Mouse (Mus musculus): Measurements from ENCODE around the gene 1700007K13Rik. TPM values are rescaled to one million over a fixed set of nuclear protein-coding genes. Genes with fewer than 3 reads are reported as not detected.

1700007K13Rik gene
- polyA plus RNA-seq, 1 experiment, result 0.86 TPM

- no peak overlapping the region for H3K27ac ChIP-seq (ENCODE audit: insufficient read depth, low read depth, low read length)
- H3K4me1 ChIP-seq (ENCODE audit: control insufficient read depth, insufficient read depth, low read length), result peaks cover 4% of the 10 kb centered on the region; the same call in 1 of the 2 replicates
- H3K36me3 ChIP-seq (ENCODE audit: control insufficient read depth, insufficient read depth, low read length), result peaks cover 2% of the 10 kb centered on the region; the same call in 1 of the 2 replicates
- no peaks in the 10 kb centered on the region for H3K27me3 ChIP-seq (replicated peaks; ENCODE audit: control insufficient read depth, insufficient read depth, low read length)
- no peak overlapping the region for H3K4me3 ChIP-seq (ENCODE audit: insufficient read depth, low read depth, low read length)
- TF ChIP-seq POLR2A (IDR thresholded peaks at IDR 0.05; ENCODE audit: low read depth, low read length) (no peak), CTCF (conservative IDR thresholded peaks at IDR 0.05; ENCODE audit: insufficient read depth, insufficient read length, low read depth, low read length) (no peak)
- WGBS, result 97% methylated on average over 14 of the region's 14 CpGs
- DNase-seq, result no peak
These were observed 3.3 kb upstream of the 1700007K13Rik start for GRCm38 (mm10) chr2:28469461-28469860.

DNA sequence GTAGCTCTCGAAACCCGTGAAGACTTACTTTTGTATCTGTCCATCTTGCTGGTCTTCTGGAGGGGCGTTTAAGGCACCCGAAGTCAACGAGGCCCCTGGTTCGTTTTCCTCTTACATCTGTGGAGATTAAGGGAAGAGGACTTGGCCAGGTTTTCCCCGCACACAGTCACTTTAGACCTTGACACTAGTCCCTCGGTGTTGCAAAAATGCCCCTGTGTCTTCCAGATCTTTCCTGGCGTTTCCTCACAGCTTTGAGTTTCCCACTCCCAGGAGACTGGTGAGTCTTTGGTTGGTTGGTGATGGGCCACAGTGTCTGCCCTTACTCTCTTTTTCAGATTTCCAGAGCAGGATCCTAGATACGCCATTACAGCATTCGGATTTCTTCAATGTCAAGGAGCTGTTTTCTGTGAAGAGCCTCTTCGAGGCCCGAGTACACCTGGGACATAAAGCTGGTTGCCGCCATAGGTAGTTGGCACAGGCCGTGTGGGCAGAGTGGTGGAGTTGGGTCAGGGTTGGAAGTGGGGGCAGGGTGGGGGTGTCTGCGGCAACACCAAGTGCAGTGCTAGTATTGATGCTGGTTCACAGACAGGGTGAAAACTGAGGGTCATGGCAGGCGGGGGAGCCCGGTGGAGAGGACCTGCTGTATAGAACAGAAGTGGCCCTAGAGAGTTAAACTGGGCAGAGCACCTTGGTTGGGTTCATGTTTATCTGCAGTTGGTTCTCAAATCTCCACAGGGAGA, 2.5 kb upstream of the 1700007K13Rik start:
- Histone ChIP-seq H3K36me3 (ENCODE audit: control insufficient read depth, insufficient read depth, low read length) (peaks cover 2% of the 10 kb centered on the region; the same call in 1 of the 2 replicates), H3K27ac (ENCODE audit: insufficient read depth, low read depth, low read length) (no peak overlapping the region), H3K4me3 (ENCODE audit: insufficient read depth, low read depth, low read length) (peak overlapping the region; percentile 78), H3K4me1 (ENCODE audit: control insufficient read depth, insufficient read depth, low read length) (peaks cover 4% of the 10 kb centered on the region; the same call in 1 of the 2 replicates), H3K27me3 (replicated peaks; ENCODE audit: control insufficient read depth, insufficient read depth, low read length) (no peaks in the 10 kb centered on the region)
- DNase-seq, result no peak
- TF ChIP-seq CTCF (conservative IDR thresholded peaks at IDR 0.05; ENCODE audit: insufficient read depth, insufficient read length, low read depth, low read length) (no peak), POLR2A (IDR thresholded peaks at IDR 0.05; ENCODE audit: low read depth, low read length) (no peak)
- WGBS, result 55% methylated on average over 18 of the region's 18 CpGs

GRCm38 (mm10) chr2:28467860-28468485, 1.8 kb upstream of the 1700007K13Rik start, which contains the start of gene Mrps2:
TSS of gene Mrps2 (plus strand) at chr2:28468066.
- H3K36me3 ChIP-seq (ENCODE audit: control insufficient read depth, insufficient read depth, low read length), result peaks cover 2% of the 10 kb centered on the region; the same call in 1 of the 2 replicates
- peak; percentile 31 for TF ChIP-seq POLR2A (IDR thresholded peaks at IDR 0.05; ENCODE audit: low read depth, low read length)
- peak; percentile 80 for TF ChIP-seq CTCF (conservative IDR thresholded peaks at IDR 0.05; ENCODE audit: insufficient read depth, insufficient read length, low read depth, low read length)
- H3K4me1 ChIP-seq (ENCODE audit: control insufficient read depth, insufficient read depth, low read length), result peaks cover 4% of the 10 kb centered on the region; the same call in 1 of the 2 replicates
- no peaks in the 10 kb centered on the region for H3K27me3 ChIP-seq (replicated peaks; ENCODE audit: control insufficient read depth, insufficient read depth, low read length)
- WGBS, result under 1% methylated on average over 52 of the region's 52 CpGs
- H3K27ac ChIP-seq (ENCODE audit: insufficient read depth, low read depth, low read length), result no peak within 1 kb of the TSS
- peak; percentile 87 for DNase-seq
- H3K4me3 ChIP-seq (ENCODE audit: insufficient read depth, low read depth, low read length), result peak within 1 kb of the TSS; percentile 78

DNA sequence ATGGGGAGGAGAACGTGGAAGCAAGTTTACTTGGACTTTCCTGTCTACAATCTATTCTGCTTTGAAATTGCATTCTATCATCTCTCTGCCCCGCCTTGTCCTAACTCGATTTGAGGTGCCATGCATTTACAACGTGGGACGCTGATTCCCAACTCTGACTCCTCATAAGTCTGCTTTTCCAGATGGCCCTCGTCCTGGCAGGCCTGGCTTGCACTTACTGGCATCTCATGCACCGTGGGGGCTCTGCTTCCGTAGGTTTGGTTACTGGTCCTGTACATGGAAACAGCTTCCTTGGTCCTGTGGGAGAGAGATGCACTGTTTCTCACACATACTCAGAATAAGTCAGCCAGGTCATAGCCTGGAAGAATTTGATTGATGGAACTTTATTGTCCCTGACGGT, 1.2 kb downstream of the 1700007K13Rik start:
- Histone ChIP-seq H3K4me1 (ENCODE audit: control insufficient read depth, insufficient read depth, low read length) (peaks cover 4% of the 10 kb centered on the region; the same call in 1 of the 2 replicates), H3K4me3 (ENCODE audit: insufficient read depth, low read depth, low read length) (no peak overlapping the region), H3K27ac (ENCODE audit: insufficient read depth, low read depth, low read length) (no peak overlapping the region), H3K36me3 (ENCODE audit: control insufficient read depth, insufficient read depth, low read length) (peaks cover 1% of the 10 kb centered on the region; the same call in 1 of the 2 replicates), H3K27me3 (replicated peaks; ENCODE audit: control insufficient read depth, insufficient read depth, low read length) (no peaks in the 10 kb centered on the region)
- TF ChIP-seq CTCF (conservative IDR thresholded peaks at IDR 0.05; ENCODE audit: insufficient read depth, insufficient read length, low read depth, low read length), result no peak
- no peak for TF ChIP-seq POLR2A (IDR thresholded peaks at IDR 0.05; ENCODE audit: low read depth, low read length)
- 79% methylated on average over 9 of the region's 9 CpGs for WGBS
- no peak for DNase-seq

- Histone ChIP-seq H3K4me3 (ENCODE audit: insufficient read depth, low read depth, low read length) (no peak overlapping the region), H3K27me3 (replicated peaks; ENCODE audit: control insufficient read depth, insufficient read depth, low read length) (no peaks in the 10 kb centered on the region), H3K27ac (ENCODE audit: insufficient read depth, low read depth, low read length) (no peak overlapping the region), H3K36me3 (ENCODE audit: control insufficient read depth, insufficient read depth, low read length) (no peaks in the 10 kb centered on the region), H3K4me1 (ENCODE audit: control insufficient read depth, insufficient read depth, low read length) (peaks cover 4% of the 10 kb centered on the region; the same call in 1 of the 2 replicates)
- whole genome bisulfite sequencing, result 56% methylated on average over 3 of the region's 3 CpGs
- TF ChIP-seq CTCF (conservative IDR thresholded peaks at IDR 0.05; ENCODE audit: insufficient read depth, insufficient read length, low read depth, low read length) (peak; percentile 67), POLR2A (IDR thresholded peaks at IDR 0.05; ENCODE audit: low read depth, low read length) (no peak)
- DNase-seq, result peak; percentile 75
These were observed 2.2 kb downstream of the 1700007K13Rik start for GRCm38 (mm10) chr2:28463919-28464318.

DNA sequence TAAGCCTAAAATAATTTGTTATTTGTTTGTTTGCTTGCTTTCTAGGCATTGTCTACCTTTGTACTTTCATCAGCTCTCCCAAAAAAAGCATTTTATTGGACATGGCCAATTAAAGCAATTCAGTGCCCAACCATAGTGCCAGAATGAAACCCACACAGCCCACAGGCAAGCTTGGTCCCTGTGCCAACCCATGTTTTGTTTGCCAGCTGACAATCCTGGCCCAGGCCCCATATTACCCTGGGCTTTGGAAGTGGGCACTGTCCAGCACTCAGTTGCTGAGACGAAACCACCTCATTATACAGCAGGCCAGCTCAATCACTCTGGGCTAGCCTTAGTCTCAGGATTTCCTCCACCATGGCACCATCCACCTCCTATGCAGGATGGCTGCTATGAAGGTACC, 9.5 kb downstream of the 1700007K13Rik start:
- Histone ChIP-seq H3K36me3 (ENCODE audit: control insufficient read depth, insufficient read depth, low read length) (no peaks in the 10 kb centered on the region), H3K4me3 (ENCODE audit: insufficient read depth, low read depth, low read length) (no peak overlapping the region), H3K27ac (ENCODE audit: insufficient read depth, low read depth, low read length) (no peak overlapping the region), H3K27me3 (replicated peaks; ENCODE audit: control insufficient read depth, insufficient read depth, low read length) (no peaks in the 10 kb centered on the region), H3K4me1 (ENCODE audit: control insufficient read depth, insufficient read depth, low read length) (no peaks in the 10 kb centered on the region)
- DNase-seq, result no peak
- 87% methylated on average over 1 of the region's 1 CpGs for WGBS
- TF ChIP-seq POLR2A (IDR thresholded peaks at IDR 0.05; ENCODE audit: low read depth, low read length), result no peak
- TF ChIP-seq CTCF (conservative IDR thresholded peaks at IDR 0.05; ENCODE audit: insufficient read depth, insufficient read length, low read depth, low read length), result no peak

- Histone ChIP-seq H3K4me1 (ENCODE audit: control insufficient read depth, insufficient read depth, low read length) (no peaks in the 10 kb centered on the region), H3K36me3 (ENCODE audit: control insufficient read depth, insufficient read depth, low read length) (no peaks in the 10 kb centered on the region), H3K4me3 (ENCODE audit: insufficient read depth, low read depth, low read length) (no peak overlapping the region), H3K27ac (ENCODE audit: insufficient read depth, low read depth, low read length) (no peak overlapping the region), H3K27me3 (replicated peaks; ENCODE audit: control insufficient read depth, insufficient read depth, low read length) (no peaks in the 10 kb centered on the region)
- TF ChIP-seq POLR2A (IDR thresholded peaks at IDR 0.05; ENCODE audit: low read depth, low read length), result no peak
- no peak for TF ChIP-seq CTCF (conservative IDR thresholded peaks at IDR 0.05; ENCODE audit: insufficient read depth, insufficient read length, low read depth, low read length)
- WGBS, result 85% methylated on average over 6 of the region's 6 CpGs
- DNase-seq, result no peak
These were observed 12.6 kb downstream of the 1700007K13Rik start for GRCm38 (mm10) chr2:28453539-28453938.

Measured in kidney, adult 2 months (tissue).